Mouse (Mus musculus): ENCODE results near the gene Anxa9.

DNA sequence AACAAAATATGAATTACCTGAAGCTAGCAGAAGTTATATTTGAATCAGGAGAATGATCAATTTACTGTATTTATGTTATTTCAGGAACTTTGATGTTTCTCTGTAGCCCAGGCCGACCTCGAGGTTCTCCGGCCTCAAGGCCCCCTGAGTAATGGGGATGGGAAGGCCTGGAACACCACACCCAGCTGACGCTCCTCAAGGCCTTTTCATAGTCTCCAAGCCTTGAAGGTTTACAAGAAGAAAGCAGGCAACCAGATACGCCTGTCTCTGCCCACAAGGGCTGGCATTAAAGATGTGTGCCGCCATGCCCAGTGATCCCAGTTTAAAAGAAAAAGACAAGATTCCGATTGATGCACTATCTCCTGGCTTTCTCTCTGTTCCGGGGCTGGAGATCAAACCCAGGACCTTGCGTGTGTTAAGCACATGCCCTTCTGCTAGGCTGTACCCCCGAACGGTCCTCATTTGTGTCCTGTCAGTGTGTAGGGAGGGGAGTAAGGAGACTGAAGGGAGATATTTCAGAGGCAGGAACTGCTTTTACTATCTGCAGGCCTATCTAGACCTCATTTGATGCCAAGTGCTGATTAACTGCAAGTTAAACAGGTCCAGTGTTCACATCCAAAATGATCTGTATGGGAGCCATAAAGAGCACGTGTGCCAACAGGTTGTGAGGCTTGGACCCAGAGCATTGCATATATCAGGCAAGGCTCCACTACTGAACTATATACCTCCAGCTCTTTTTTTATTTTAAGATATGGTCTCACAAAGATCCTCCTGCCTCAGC is 22.3 kb downstream of the Anxa9 start:
- TF ChIP-seq POLR2A (IDR thresholded peaks at IDR 0.05; ENCODE audit: extremely low read depth, insufficient read depth, low read length), result no peak
- no peak for TF ChIP-seq CTCF (IDR thresholded peaks at IDR 0.05; ENCODE audit: low read depth, low read length)

Data from liver, adult 2 months (tissue).